Mouse (Mus musculus) intestine, embryonic 16.5 days (tissue): ENCODE results near the gene Cks2. TPM values are rescaled to one million over a fixed set of nuclear protein-coding genes. Genes with fewer than 3 reads are reported as not detected.

Experiments used
- ATAC-seq: fragments of 200-750 bp; cut with Nextera tagmentation; 2 replicates; pipeline ENCODE4 v1.8.0; 2017; ENCODE audit warnings: moderate TSS enrichment, moderate library complexity
- H3K27ac ChIP-seq: fragments of 300-500 bp; sonication (generic); 2 replicates; pipeline ENCODE4 v1.5.1; 2014; ENCODE audit warnings: mild to moderate bottlenecking, low read length
- H3K27me3 ChIP-seq: fragments of 300-500 bp; sonication (generic); replicated peaks from 2 replicates; pipeline ENCODE4 v1.6.1; 2014; ENCODE audit warnings: low read length, control low read depth, mixed read lengths; ENCODE audit not compliant: control insufficient read depth, insufficient read depth
- H3K36me3 ChIP-seq: fragments of 300-500 bp; sonication (generic); 2 replicates; pipeline ENCODE4 v1.6.1; 2014; ENCODE audit warnings: low read length, control low read depth; ENCODE audit not compliant: control insufficient read depth, insufficient read depth
- H3K4me1 ChIP-seq: fragments of 300-500 bp; sonication (generic); 2 replicates; pipeline ENCODE4 v1.6.1; 2014; ENCODE audit warnings: low read length, control low read depth, mixed read lengths; ENCODE audit not compliant: control insufficient read depth, insufficient read depth
- H3K4me2 ChIP-seq: fragments of 300-500 bp; sonication (generic); 2 replicates; pipeline ENCODE4 v1.6.1; 2014; ENCODE audit warnings: low read depth, low read length, control low read depth
- H3K4me3 ChIP-seq: fragments of 300-500 bp; sonication (generic); 2 replicates; pipeline ENCODE4 v1.5.1; 2014; ENCODE audit warnings: mild to moderate bottlenecking, low read length
- H3K9ac ChIP-seq: fragments of 300-500 bp; sonication (generic); 2 replicates; pipeline ENCODE4 v1.6.1; 2014; ENCODE audit warnings: low read depth, low read length
- H3K9me3 ChIP-seq: fragments of 300-500 bp; sonication (generic); 2 replicates; pipeline ENCODE4 v1.6.1; 2016; ENCODE audit warnings: low read length, control low read depth; ENCODE audit not compliant: control insufficient read depth
- WGBS: fragments of 180-500 bp; shearing (Covaris S2); extraction: QIAGEN DNeasy Blood & Tissue Kit; methylation state at CpG from one replicate; pipeline ENCODE4 v1.1.7; 2014; 5-methylcytosine and 5-hydroxymethylcytosine counted together
- polyA plus RNA-seq: library from polyadenylated mRNA; unstranded; fragments of >200 nt; fragmentation: Nextera tagmentation; extraction: Ambion mirVana; gene quantifications from 2 replicates; pipeline ENCODE4 v1.2.1, GENCODE M21; 2015

The Cks2 gene
- polyA plus RNA-seq, 1 experiment from 2014 or later, result 266 TPM

- Histone ChIP-seq H3K4me3 (peak overlapping the region; percentile 78), H3K9ac (peak overlapping the region; percentile 88), H3K9me3 (no peaks in the 10 kb centered on the region), H3K27ac (peak overlapping the region; percentile 63), H3K36me3 (peaks cover 3% of the 10 kb centered on the region; the same call in 1 of the 2 replicates), H3K4me2 (peak overlapping the region; percentile 67), H3K27me3 (no peaks in the 10 kb centered on the region), H3K4me1 (peaks cover 24% of the 10 kb centered on the region)
- 13% methylated on average over 3 of the region's 3 CpGs for WGBS
- no peak for ATAC-seq
These were observed 1.5 kb downstream of the Cks2 start for GRCm38 (mm10) chr13:51646362-51647027.

GRCm38 (mm10) chr13:51647770-51648169, 2.7 kb downstream of the Cks2 start:
- no peaks in the 10 kb centered on the region for H3K9me3 ChIP-seq
- ATAC-seq, result no peak
- no peak overlapping the region for H3K27ac ChIP-seq
- no peak overlapping the region; the same call in 1 of the 2 replicates for H3K9ac ChIP-seq
- no peaks in the 10 kb centered on the region for H3K27me3 ChIP-seq
- peaks cover 5% of the 10 kb centered on the region; the same call in 1 of the 2 replicates for H3K36me3 ChIP-seq
- WGBS, result 79% methylated on average over 3 of the region's 3 CpGs
- peak overlapping the region; percentile 67 for H3K4me2 ChIP-seq
- H3K4me1 ChIP-seq, result peaks cover 24% of the 10 kb centered on the region
- peak overlapping the region; percentile 49 for H3K4me3 ChIP-seq

DNA sequence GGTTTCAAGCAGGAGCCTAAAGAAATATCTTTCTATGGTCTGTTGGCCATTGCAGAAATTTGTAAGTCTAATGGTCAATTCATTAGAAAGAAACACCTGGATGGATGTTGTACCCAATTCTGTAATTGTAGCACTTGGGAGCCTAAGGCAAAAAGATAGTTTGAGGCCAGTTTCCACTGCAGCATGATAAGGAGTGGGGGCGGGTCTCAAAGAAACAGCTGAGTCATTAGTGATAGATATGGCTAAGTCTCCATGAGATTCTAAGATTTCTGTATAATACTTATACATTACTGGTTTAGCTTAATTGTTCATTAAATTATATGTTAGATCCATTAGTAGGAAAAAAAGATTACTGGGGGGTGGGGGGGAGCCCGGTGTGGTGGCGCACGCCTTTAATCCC, 3.2 kb downstream of the Cks2 start:
- Histone ChIP-seq H3K4me2 (peak overlapping the region; percentile 67; the same call in 1 of the 2 replicates), H3K27ac (no peak overlapping the region), H3K9ac (no peak overlapping the region; the same call in 1 of the 2 replicates), H3K4me1 (peaks cover 24% of the 10 kb centered on the region), H3K4me3 (no peak overlapping the region; the same call in 1 of the 2 replicates), H3K9me3 (no peaks in the 10 kb centered on the region), H3K27me3 (no peaks in the 10 kb centered on the region), H3K36me3 (peaks cover 9% of the 10 kb centered on the region)
- 78% methylated on average over 4 of the region's 4 CpGs for WGBS
- no peak for ATAC-seq

- Histone ChIP-seq H3K9me3 (no peaks in the 10 kb centered on the region), H3K4me2 (no peak overlapping the region), H3K27ac (no peak overlapping the region), H3K4me3 (no peak overlapping the region), H3K27me3 (no peaks in the 10 kb centered on the region), H3K36me3 (peaks cover 16% of the 10 kb centered on the region), H3K9ac (no peak overlapping the region), H3K4me1 (peaks cover 22% of the 10 kb centered on the region)
- ATAC-seq, result no peak
- WGBS, result 57% methylated on average over 1 of the region's 1 CpGs
These were observed 4.7 kb downstream of the Cks2 start for GRCm38 (mm10) chr13:51649740-51650139.

DNA sequence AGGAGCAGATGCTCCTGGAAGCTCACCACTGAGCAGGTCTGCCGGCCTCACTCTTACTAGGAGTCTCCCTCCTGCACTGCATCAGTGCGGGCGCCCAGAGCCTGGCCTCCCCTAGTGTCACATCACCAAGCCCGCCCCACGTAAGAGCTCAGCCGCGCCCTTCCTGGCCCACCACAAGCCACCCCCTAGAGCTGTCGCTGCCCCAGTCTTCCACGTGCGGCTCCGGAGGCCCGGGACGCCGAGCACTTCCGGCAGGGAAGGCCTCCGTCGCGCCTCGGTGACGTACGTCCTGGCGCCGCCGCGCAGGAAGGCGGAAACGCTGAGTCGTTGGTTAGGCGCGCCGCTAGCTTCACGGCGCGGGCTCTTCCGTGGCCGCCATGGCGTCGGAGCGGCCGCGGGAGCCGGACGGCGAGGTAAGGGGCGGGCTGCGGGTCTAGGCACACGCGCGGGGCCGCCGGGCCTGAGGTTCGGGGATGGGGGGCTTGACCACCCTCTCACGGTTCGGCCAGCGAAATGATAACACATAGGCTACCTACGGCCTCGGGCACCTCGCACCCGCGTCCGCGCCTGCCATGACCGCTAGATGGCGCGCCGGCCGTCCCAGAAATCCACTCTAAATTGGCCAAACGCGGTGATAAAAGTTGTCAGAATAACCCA, 6.5 kb downstream of the Cks2 start, which contains the start of gene Secisbp2:
TSS of gene Secisbp2 (plus strand) at position 290 of the 657 bp plus-strand sequence.
- peak; percentile 95 for ATAC-seq
- Histone ChIP-seq H3K4me3 (peak within 1 kb of the TSS; percentile 84), H3K4me2 (peak within 1 kb of the TSS; percentile 74), H3K27ac (peak within 1 kb of the TSS; percentile 81), H3K27me3 (no peaks in the 10 kb centered on the region), H3K36me3 (peaks cover 25% of the 10 kb centered on the region), H3K9me3 (no peaks in the 10 kb centered on the region), H3K9ac (peak within 1 kb of the TSS; percentile 86), H3K4me1 (peaks cover 22% of the 10 kb centered on the region)
- WGBS, result under 1% methylated on average over 69 of the region's 69 CpGs

DNA sequence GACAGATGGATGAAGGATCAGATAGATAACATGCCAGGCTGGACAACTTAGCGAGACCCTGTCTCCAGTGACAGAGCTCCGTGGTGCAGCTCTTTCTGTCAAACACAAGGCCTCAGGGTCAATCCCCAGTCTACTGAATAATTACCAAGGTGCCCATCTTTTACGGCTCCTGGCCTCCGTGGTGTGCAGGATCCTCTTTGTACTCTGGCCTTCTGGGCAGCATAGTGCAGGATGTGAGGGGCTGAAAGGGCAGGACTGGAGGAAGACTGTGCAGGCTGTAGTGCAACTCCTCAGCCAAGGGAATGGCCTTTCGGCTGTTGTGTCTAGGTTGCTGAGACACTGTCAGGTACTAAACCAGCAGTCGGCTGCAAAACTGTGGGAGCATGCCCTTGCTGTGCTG, 8.1 kb downstream of the Cks2 start:
- WGBS, result 88% methylated on average over 6 of the region's 6 CpGs
- peaks cover 29% of the 10 kb centered on the region for H3K36me3 ChIP-seq
- no peak overlapping the region for H3K27ac ChIP-seq
- H3K4me2 ChIP-seq, result no peak overlapping the region
- no peak overlapping the region for H3K9ac ChIP-seq
- no peaks in the 10 kb centered on the region for H3K27me3 ChIP-seq
- ATAC-seq, result no peak
- H3K4me3 ChIP-seq, result no peak overlapping the region
- no peaks in the 10 kb centered on the region for H3K9me3 ChIP-seq
- H3K4me1 ChIP-seq, result peaks cover 11% of the 10 kb centered on the region

GRCm38 (mm10) chr13:51653961-51654360, 8.9 kb downstream of the Cks2 start:
- Histone ChIP-seq H3K9ac (no peak overlapping the region), H3K4me3 (no peak overlapping the region), H3K4me1 (peaks cover 9% of the 10 kb centered on the region), H3K9me3 (no peaks in the 10 kb centered on the region), H3K27ac (no peak overlapping the region), H3K27me3 (no peaks in the 10 kb centered on the region), H3K36me3 (peaks cover 32% of the 10 kb centered on the region), H3K4me2 (no peak overlapping the region)
- ATAC-seq, result no peak
- 93% methylated on average over 9 of the region's 9 CpGs for WGBS

- Histone ChIP-seq H3K9me3 (no peaks in the 10 kb centered on the region), H3K4me1 (peaks cover 3% of the 10 kb centered on the region; the same call in 1 of the 2 replicates), H3K27ac (no peak overlapping the region), H3K4me2 (no peak overlapping the region), H3K36me3 (peaks cover 30% of the 10 kb centered on the region), H3K27me3 (no peaks in the 10 kb centered on the region), H3K4me3 (no peak overlapping the region), H3K9ac (no peak overlapping the region)
- 94% methylated on average over 13 of the region's 13 CpGs for WGBS
- ATAC-seq, result no peak
These were observed 11.6 kb downstream of the Cks2 start for GRCm38 (mm10) chr13:51656516-51657235.

- H3K9me3 ChIP-seq, result no peaks in the 10 kb centered on the region
- H3K36me3 ChIP-seq, result peaks cover 25% of the 10 kb centered on the region
- H3K4me3 ChIP-seq, result no peak overlapping the region
- no peak for ATAC-seq
- no peak overlapping the region for H3K4me2 ChIP-seq
- no peaks in the 10 kb centered on the region for H3K4me1 ChIP-seq
- no peak overlapping the region for H3K9ac ChIP-seq
- H3K27me3 ChIP-seq, result no peaks in the 10 kb centered on the region
- no peak overlapping the region for H3K27ac ChIP-seq
- 92% methylated on average over 3 of the region's 3 CpGs for WGBS
These were observed 13.1 kb downstream of the Cks2 start for GRCm38 (mm10) chr13:51658094-51658493.
